Mouse (Mus musculus): ENCODE results near the gene Gm21731.
"Not testable (repeated sequence)": the region's sequence is repeated elsewhere in the genome, so short reads cannot be mapped to it uniquely, and the experiment has no call there.

DNA sequence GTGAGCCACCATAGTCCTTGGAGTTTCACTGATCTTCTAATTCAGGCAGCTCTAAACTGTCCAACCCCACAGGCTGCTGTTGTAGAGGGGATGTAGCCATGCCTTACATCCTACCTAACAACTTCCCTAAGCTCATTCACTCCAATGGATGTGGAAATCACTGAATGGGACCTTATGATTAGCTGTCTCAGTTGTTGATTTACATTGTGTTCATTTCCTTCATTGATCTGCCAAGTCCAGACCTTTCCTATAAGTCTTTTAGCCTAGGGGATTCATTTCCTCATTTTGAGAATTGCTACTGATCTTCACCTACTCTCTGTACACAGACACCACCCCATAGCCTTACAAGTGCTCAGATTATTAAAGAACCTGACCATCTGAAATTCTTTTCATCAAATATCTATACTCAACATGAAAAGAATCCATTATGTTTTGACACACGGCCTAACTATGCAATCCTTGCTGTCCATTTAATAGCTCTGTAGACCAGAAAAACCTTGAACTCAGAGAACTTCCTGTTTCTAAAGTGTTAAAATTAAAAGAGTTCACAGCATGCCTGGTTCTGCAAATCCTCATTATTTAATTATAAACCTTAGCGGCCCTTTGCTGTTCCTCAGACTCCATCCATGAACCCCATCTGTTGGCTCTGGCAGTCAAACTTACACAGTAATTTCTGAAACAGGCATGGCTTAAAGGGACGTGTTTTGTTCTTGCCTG lies 12.5 kb downstream of the Gm21731 start:
- not testable (repeated sequence) for TF ChIP-seq CTCF (conservative IDR thresholded peaks at IDR 0.05; ENCODE audit: low read length); NANOG (IDR thresholded peaks at IDR 0.05; ENCODE audit: borderline replicate concordance, low read length); POU5F1 (IDR thresholded peaks at IDR 0.05; ENCODE audit: borderline replicate concordance, low read length)
